Mouse (Mus musculus) kidney, embryonic 14.5 days (tissue): ENCODE data around the gene Nceh1. TPM values are rescaled to one million over a fixed set of nuclear protein-coding genes. Genes with fewer than 3 reads are reported as not detected.
A peak's percentile ranks its signal among the peaks of the same experiment; 100 is the strongest.

Experiments
- ATAC-seq: fragments of 200-750 bp; cut with Nextera tagmentation; 2 replicates; pipeline ENCODE4 v1.8.0; 2017; ENCODE audit warnings: moderate number of reproducible peaks, mild to moderate bottlenecking, moderate TSS enrichment, moderate library complexity; ENCODE audit not compliant: low FRiP score, low TSS enrichment
- H3K27ac ChIP-seq: fragments of 300-500 bp; sonication (generic); 2 replicates; pipeline ENCODE4 v1.5.1; 2014; ENCODE audit warnings: low read depth, mild to moderate bottlenecking, low read length, moderate library complexity, mixed read lengths
- H3K27me3 ChIP-seq: fragments of 300-500 bp; sonication (generic); 2 replicates; pipeline ENCODE4 v1.6.1; 2014; ENCODE audit warnings: mild to moderate bottlenecking, low read length; ENCODE audit not compliant: control insufficient read depth, insufficient read depth
- H3K36me3 ChIP-seq: fragments of 300-500 bp; sonication (generic); 2 replicates; pipeline ENCODE4 v1.6.1; 2014; ENCODE audit warnings: low read length, mixed read lengths; ENCODE audit not compliant: control insufficient read depth, insufficient read depth
- H3K4me1 ChIP-seq: fragments of 300-500 bp; sonication (generic); 2 replicates; pipeline ENCODE4 v1.6.1; 2014; ENCODE audit warnings: low read length, mixed read lengths; ENCODE audit not compliant: control insufficient read depth, insufficient read depth
- H3K4me2 ChIP-seq: fragments of 300-500 bp; sonication (generic); replicated peaks from 2 replicates; pipeline ENCODE4 v1.6.1; 2014; ENCODE audit warnings: low read depth, mild to moderate bottlenecking, low read length
- H3K4me3 ChIP-seq: fragments of 300-500 bp; sonication (generic); 2 replicates; pipeline ENCODE4 v1.5.1; 2014; ENCODE audit warnings: mild to moderate bottlenecking, low read length
- H3K9ac ChIP-seq: fragments of 300-500 bp; sonication (generic); 2 replicates; pipeline ENCODE4 v1.6.1; 2014; ENCODE audit warnings: low read depth, mild to moderate bottlenecking, low read length, moderate library complexity
- H3K9me3 ChIP-seq: fragments of 300-500 bp; sonication (generic); 2 replicates; pipeline ENCODE4 v1.6.1; 2016; ENCODE audit warnings: low read length; ENCODE audit not compliant: control insufficient read depth
- WGBS: fragments of 180-500 bp; shearing (Covaris S2); extraction: QIAGEN DNeasy Blood & Tissue Kit; methylation state at CpG from one replicate; pipeline ENCODE4 v1.1.7; 2014; 5-methylcytosine and 5-hydroxymethylcytosine counted together
- polyA plus RNA-seq: library from polyadenylated mRNA; unstranded; fragments of >200 nt; fragmentation: Nextera tagmentation; extraction: Ambion mirVana; gene quantifications from 2 replicates; pipeline ENCODE4 v1.2.1, GENCODE M21; 2014

The Nceh1 gene
- polyA plus RNA-seq, 1 experiment from 2014 or later = 9.3 TPM

DNA sequence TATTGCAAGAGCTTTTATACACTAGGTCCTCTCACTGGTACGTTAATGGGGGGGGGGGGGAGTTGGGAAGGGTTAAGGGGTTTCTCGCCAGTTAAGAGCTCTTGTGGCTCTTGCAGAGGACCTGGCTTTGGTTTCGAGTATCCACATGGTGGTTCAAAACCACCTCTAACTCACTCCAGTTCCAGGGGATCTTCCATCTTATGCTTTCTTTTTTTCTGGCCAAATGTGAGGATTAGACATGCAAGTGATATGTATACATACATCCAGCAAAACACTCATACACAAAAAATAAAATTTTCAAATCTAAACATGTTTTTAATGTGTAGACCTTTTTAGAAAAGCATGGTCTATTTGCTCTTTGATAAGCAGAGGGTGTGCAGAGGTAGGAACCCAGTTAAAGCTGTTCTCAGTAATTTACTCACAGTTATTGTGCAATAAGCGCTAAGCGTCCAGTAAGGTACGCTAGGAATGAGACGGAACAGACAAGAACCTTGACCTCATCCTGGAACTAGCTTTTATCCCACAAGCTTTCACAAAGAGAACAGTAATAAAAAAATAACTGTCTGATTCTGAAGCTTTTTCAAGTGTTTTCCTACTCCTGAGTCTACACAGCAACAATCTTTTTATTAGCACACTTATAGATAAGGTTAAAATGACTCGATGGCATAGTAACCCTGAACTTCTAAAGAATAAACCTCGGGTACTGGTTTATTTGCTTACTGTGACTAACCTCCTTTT lies 26.7 kb upstream of the Nceh1 start:
- no peak overlapping the region for H3K4me3 ChIP-seq
- H3K9me3 ChIP-seq = no peaks in the 10 kb centered on the region
- H3K27me3 ChIP-seq = no peaks in the 10 kb centered on the region
- H3K4me1 ChIP-seq = peaks cover 15% of the 10 kb centered on the region
- WGBS = 73% methylated on average over 9 of the region's 9 CpGs
- no peak overlapping the region; the same call in 1 of the 2 replicates for H3K27ac ChIP-seq
- H3K9ac ChIP-seq = no peak overlapping the region
- H3K4me2 ChIP-seq = no peak overlapping the region
- no peaks in the 10 kb centered on the region for H3K36me3 ChIP-seq
- ATAC-seq = no peak

DNA sequence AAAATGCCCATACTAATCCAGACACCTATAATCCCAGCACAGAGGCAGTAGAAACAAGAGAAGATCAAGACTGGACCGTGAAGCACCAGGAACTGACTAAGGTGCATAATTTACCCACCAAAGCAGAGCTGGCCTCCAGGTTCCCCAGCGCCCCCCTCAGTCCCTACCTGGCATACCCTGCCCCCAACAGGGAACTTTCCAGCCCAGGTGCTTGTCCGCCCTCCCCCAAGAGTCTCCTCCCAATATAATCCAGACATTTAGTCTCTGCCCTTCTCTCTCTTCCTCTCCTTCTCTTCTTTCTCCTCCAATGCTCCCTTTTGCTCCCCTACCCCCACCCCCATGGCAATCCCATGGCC lies 26.2 kb upstream of the Nceh1 start:
- Histone ChIP-seq H3K27ac (no peak overlapping the region), H3K9me3 (no peaks in the 10 kb centered on the region), H3K4me2 (no peak overlapping the region), H3K4me1 (peaks cover 14% of the 10 kb centered on the region), H3K36me3 (no peaks in the 10 kb centered on the region), H3K9ac (no peak overlapping the region), H3K4me3 (no peak overlapping the region), H3K27me3 (no peaks in the 10 kb centered on the region)
- no peak for ATAC-seq
- WGBS = 66% methylated on average over 3 of the region's 3 CpGs

DNA sequence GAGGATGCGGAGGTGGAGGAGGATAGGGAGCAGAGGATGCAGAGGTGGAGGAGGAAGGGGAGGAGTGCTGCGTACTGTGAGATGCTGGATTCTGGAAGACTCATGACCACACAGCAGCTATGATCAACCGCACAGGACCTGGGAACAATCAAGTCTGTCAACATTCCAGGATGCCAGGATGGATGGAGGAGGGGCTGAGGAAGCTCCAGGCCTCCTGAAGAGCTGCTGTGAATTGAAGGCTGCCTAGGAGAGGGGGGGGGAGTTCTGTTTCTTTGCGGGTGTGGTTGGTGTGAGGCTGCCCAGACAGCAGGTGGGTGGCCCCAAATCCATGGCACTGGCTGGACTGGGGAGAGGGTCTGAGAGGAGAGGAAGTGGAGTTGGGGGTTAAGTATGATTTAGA lies 23.9 kb upstream of the Nceh1 start:
- no peak overlapping the region for H3K9ac ChIP-seq
- H3K9me3 ChIP-seq = no peaks in the 10 kb centered on the region
- ATAC-seq = no peak
- whole genome bisulfite sequencing = 60% methylated on average over 4 of the region's 4 CpGs
- H3K4me1 ChIP-seq = peaks cover 7% of the 10 kb centered on the region; the same call in 1 of the 2 replicates
- no peak overlapping the region for H3K4me3 ChIP-seq
- no peaks in the 10 kb centered on the region for H3K27me3 ChIP-seq
- H3K27ac ChIP-seq = no peak overlapping the region
- no peaks in the 10 kb centered on the region for H3K36me3 ChIP-seq
- H3K4me2 ChIP-seq = no peak overlapping the region

DNA sequence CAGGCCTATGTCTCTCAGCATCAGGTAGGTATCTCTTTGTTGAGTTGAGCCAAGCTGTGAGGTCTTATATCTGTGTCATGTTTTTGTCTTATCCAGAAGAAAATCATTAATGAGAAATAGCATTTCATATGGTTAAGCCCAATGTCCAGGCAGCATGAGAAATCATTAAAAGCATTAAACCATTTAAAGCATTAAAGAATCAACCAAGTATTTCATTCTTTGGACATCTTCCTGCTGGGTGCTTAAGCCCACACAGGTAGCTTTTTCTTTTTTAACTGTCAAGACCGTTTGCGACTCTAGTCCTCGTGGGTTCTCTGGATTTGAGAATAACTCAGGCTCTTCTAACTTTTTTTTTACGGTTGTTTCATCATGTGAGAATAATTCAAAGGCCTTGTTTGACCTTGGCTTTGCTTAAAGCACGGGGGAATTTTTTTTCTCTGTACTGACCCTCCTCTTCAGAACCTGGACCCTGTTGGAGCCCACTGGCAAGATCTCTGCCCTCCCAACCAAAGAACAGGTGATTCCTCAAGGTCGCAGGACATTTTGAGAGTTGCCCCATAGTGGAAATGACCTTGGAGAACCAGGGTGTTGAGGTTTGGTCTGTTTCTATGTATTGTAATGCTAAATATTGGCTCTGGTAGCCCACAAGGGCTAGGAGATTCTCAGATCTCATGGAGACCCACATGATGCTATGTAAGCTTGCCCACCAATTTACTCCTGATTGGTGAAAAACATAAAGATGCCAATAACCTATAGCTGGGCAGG lies 20.9 kb upstream of the Nceh1 start:
- Histone ChIP-seq H3K27me3 (no peaks in the 10 kb centered on the region), H3K4me3 (no peak overlapping the region), H3K4me2 (no peak overlapping the region), H3K9me3 (no peaks in the 10 kb centered on the region), H3K4me1 (no peaks in the 10 kb centered on the region), H3K36me3 (no peaks in the 10 kb centered on the region), H3K27ac (no peak overlapping the region), H3K9ac (no peak overlapping the region)
- WGBS = 83% methylated on average over 6 of the region's 6 CpGs
- no peak for ATAC-seq

DNA sequence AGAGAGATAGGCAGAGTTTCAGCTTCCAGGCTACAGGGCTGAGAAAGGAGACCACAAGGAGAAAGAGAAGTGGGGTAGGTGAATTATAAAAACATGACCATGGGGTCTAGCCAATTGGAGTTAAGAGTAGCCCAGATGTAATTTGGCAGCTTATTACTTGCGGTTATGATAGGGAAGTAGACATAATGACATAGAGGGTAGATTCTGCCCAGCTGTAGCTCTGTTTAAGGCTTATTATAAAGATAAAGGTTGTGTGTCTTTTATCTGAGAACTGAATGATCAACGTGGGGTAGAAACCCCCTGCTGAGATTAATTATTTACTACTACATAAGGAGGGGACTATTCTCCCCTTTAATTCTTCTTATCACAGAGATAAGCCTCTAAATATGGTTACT lies 20.4 kb upstream of the Nceh1 start:
- Histone ChIP-seq H3K4me2 (no peak overlapping the region), H3K27ac (no peak overlapping the region), H3K9ac (no peak overlapping the region), H3K4me3 (no peak overlapping the region), H3K4me1 (no peaks in the 10 kb centered on the region), H3K27me3 (no peaks in the 10 kb centered on the region), H3K36me3 (no peaks in the 10 kb centered on the region), H3K9me3 (no peaks in the 10 kb centered on the region)
- 66% methylated on average over 2 of the region's 2 CpGs for WGBS
- ATAC-seq = no peak

DNA sequence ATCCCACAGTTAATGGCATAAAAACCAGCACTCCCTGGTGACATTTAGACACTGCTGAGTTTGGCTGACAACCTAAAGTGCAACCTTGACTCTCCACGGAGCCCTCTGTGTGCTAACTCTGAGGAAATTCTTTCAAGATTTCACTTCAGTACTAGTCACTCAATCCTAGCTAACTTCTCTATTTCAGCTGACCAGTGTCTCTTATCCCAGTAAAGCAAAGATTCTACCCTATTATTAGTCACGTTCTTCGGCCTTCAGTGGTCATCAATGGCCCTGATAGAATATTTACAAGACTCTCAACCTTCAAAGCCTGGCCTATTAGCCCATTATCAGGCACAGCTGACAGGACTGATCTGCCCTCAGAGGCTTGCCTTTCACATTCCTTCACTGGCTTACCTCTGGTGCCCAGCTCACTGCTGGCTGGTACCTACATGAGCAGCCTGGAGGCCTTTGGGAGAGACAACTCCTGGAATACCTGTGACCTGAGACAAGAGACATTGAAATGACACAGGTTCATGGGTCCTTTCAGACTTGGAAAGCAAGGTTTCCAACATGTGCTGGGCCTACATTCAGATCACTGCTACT lies 17.2 kb upstream of the Nceh1 start:
- Histone ChIP-seq H3K4me3 (no peak overlapping the region), H3K27me3 (no peaks in the 10 kb centered on the region), H3K36me3 (no peaks in the 10 kb centered on the region), H3K4me2 (no peak overlapping the region), H3K9me3 (no peaks in the 10 kb centered on the region), H3K4me1 (no peaks in the 10 kb centered on the region), H3K9ac (no peak overlapping the region), H3K27ac (no peak overlapping the region)
- ATAC-seq = no peak
- WGBS = 69% methylated on average over 3 of the region's 3 CpGs

DNA sequence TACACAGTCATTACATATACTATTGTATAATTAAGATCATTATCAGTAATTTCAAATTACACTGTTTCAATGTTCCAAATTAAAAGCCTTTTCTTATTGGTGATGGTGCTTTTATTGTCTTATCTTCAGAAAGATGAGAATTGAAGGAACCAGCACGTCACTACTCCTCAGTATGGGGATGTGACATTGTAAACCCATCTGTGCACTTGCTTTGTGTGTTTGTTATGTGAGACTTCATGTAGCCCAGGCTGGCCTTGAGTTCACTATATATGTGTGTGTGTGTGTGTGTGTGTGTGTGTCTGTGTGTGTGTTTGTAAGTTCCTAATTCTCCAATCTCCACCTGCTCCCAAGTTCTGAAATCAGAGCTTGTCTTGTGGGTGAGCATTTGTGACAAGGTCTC lies 12.5 kb upstream of the Nceh1 start:
- no peaks in the 10 kb centered on the region for H3K36me3 ChIP-seq
- no peak overlapping the region for H3K4me2 ChIP-seq
- H3K27ac ChIP-seq = no peak overlapping the region
- 59% methylated on average over 1 of the region's 1 CpGs for WGBS
- H3K9me3 ChIP-seq = no peaks in the 10 kb centered on the region
- H3K27me3 ChIP-seq = no peaks in the 10 kb centered on the region
- no peak overlapping the region for H3K4me3 ChIP-seq
- no peaks in the 10 kb centered on the region for H3K4me1 ChIP-seq
- no peak for ATAC-seq
- no peak overlapping the region for H3K9ac ChIP-seq

DNA sequence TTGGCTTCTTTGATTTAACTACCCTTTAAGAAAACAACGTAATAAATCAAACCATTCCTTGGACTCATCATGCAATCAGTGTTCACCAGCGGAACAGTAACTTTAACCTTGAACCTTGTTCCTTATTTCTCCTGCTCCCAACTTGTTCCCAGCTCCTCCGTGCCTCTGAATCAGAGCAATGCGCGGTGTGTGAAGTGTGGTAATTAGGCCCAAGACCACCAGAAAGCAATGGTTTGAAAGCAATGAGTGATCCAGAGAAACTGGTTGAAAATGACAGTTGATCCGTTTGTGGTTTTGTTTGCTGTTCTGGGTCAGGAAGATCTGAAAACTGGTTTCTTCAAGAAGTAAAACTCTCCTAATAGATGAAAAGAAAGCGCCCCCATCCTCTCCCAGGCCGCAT lies 3.1 kb upstream of the Nceh1 start:
- no peak overlapping the region for H3K4me2 ChIP-seq
- H3K9ac ChIP-seq = no peak overlapping the region
- no peaks in the 10 kb centered on the region for H3K9me3 ChIP-seq
- no peaks in the 10 kb centered on the region for H3K27me3 ChIP-seq
- H3K36me3 ChIP-seq = no peaks in the 10 kb centered on the region
- H3K4me3 ChIP-seq = no peak overlapping the region
- 65% methylated on average over 8 of the region's 8 CpGs for WGBS
- no peak for ATAC-seq
- no peak overlapping the region for H3K27ac ChIP-seq
- H3K4me1 ChIP-seq = peaks cover 3% of the 10 kb centered on the region; the same call in 1 of the 2 replicates

DNA sequence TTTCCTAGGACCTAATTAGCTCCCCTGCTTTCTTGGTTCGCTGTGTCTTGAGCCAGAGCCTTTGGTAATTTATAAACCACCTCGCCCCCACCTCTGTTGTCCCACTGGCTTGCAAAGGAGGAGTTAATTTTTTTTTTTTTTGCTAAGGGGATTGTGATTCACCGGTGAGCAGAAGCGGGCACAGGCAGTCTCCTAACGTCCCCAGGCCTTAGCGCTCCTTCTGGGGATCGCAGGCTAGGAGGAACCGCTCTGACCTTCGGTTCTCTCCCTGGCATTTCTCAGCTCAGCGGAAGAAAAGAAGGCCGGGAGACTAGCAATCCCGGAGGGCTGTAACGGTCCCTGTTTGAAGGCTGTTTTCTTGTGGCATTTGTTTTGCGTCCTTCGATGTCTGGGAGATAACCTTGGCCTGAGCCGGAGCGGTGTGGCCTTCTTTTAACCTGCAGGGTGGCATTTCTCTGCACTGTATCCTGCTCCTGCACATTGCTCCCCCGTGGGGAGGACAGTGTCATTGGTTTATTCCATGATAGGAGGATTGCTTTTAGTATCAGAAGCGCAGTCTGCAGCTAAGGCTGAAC lies 923 bp downstream of the Nceh1 start:
- WGBS = 12% methylated on average over 19 of the region's 19 CpGs
- H3K27me3 ChIP-seq = no peaks in the 10 kb centered on the region
- peaks cover 3% of the 10 kb centered on the region; the same call in 1 of the 2 replicates for H3K4me1 ChIP-seq
- peak overlapping the region; percentile 66 for H3K9ac ChIP-seq
- peak overlapping the region; percentile 98 for H3K4me2 ChIP-seq
- ATAC-seq = peak; percentile 30; the same call in 1 of the 2 replicates
- H3K27ac ChIP-seq = no peak overlapping the region
- peak overlapping the region; percentile 63 for H3K4me3 ChIP-seq
- H3K9me3 ChIP-seq = no peaks in the 10 kb centered on the region
- H3K36me3 ChIP-seq = no peaks in the 10 kb centered on the region
